ENCODE assay signal across 16 mouse cellular contexts in the genomic region with DNA sequence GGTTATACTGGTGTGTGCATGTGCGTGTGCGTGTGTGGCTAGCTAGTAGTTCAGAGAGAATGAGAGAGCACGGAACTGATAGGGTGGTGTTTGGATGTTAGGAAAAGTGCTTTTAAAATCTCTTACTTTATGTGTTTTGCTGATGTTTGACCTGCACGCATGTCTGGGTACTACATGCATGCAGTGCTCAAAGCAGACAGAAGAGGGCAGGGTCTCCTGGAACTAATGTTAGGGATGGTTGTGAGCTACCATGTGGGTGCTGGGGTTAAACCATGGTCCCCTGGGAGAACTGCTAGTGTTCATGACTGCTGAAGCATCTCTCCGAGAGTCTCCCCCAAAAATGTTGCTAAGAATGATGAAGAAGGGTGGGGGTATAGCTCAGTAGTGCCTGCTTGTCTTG. TPM values are rescaled to one million over a fixed set of nuclear protein-coding genes. Genes with fewer than 3 reads are reported as not detected.
DNase-seq lines count a peak whose midpoint lies in the region; ATAC-seq and TF ChIP-seq lines count a peak whose summit lies in the region.
"Had no signal": no experiment of that assay in that cellular context is flagged by ENCODE, and none has a peak within 500 bp of the region (broad histone marks: within the 10 kb centered on the region; RNA-seq: fewer than 3 reads in every experiment).

No protein-coding gene starts in this region.

- no peak for ATAC-seq in kidney, postnatal 0 days (replicated peaks; ENCODE audit: low FRiP score, low read depth)
- ATAC-seq in Patski: no peak
- ATAC-seq: intestine, embryonic 15.5 days; midbrain, embryonic 15.5 days had no signal

- CTCF ChIA-PET in Patski (lab: Charles Lee): interaction anchor here (1.3 kb wide), 1 partner anchor 17 kb away, joined by 3 read pairs; no protein-coding TSS in a partner anchor

- H3K9me3 ChIP-seq in kidney, postnatal 0 days (replicated peaks; ENCODE audit: low read length): no peaks in the 10 kb centered on the region
- H3K9me3 ChIP-seq: embryonic facial prominence, embryonic 10.5 days; intestine, embryonic 15.5 days; liver, embryonic 13.5 days; midbrain, embryonic 15.5 days; neural tube, embryonic 12.5 days; stomach, embryonic 15.5 days had no signal

- DNase-seq in kidney, postnatal 0 days (ENCODE audit: low spot score): no peak
- no peak for DNase-seq in kidney, adult 11 months
- peak; percentile 35 for DNase-seq in thymus, postnatal 25 days
- DNase-seq in thymus, postnatal 14 days: no peak
- no peak for DNase-seq in Patski (ENCODE audit: low read depth, low spot score)
- DNase-seq in splenic B cell, adult 2 months (ENCODE audit: low read depth, low spot score): peak; percentile 47
- no peak for DNase-seq in kidney, adult 18-20 months
- DNase-seq in T-cell, adult 2 months (ENCODE audit: low spot score): no peak
- DNase-seq: cerebellum, adult 9-10 months; liver, embryonic 13.5 days had no signal

- H3K36me3 ChIP-seq in kidney, postnatal 0 days (ENCODE audit: insufficient read depth, low read length): no peaks in the 10 kb centered on the region
- peaks cover under 1% of the 10 kb centered on the region; the same call in 1 of the 2 replicates for H3K36me3 ChIP-seq in splenic B cell, adult 2 months (ENCODE audit: control insufficient read depth, insufficient read depth, low read length, poor library complexity, severe bottlenecking)
- H3K36me3 ChIP-seq: intestine, embryonic 15.5 days; midbrain, embryonic 15.5 days; stomach, embryonic 15.5 days had no signal

- no peaks in the 10 kb centered on the region for H3K27me3 ChIP-seq in kidney, postnatal 0 days (ENCODE audit: insufficient read depth, low read length)
- no peaks in the 10 kb centered on the region for H3K27me3 ChIP-seq in Patski
- H3K27me3 ChIP-seq in splenic B cell, adult 2 months (ENCODE audit: control insufficient read depth, insufficient read depth, low read length, poor library complexity, severe bottlenecking): no peaks in the 10 kb centered on the region
- H3K27me3 ChIP-seq: intestine, embryonic 15.5 days; liver, embryonic 13.5 days; midbrain, embryonic 15.5 days; neural tube, embryonic 12.5 days; stomach, embryonic 15.5 days had no signal

- no peak overlapping the region for H3K4me2 ChIP-seq in kidney, postnatal 0 days (ENCODE audit: low read length)
- H3K4me2 ChIP-seq: intestine, embryonic 15.5 days; liver, embryonic 13.5 days; midbrain, embryonic 15.5 days; neural tube, embryonic 12.5 days; stomach, embryonic 15.5 days had no signal

- no peak overlapping the region for H3K9ac ChIP-seq in kidney, postnatal 0 days (ENCODE audit: low read depth, low read length)
- H3K9ac ChIP-seq: intestine, embryonic 15.5 days; liver, embryonic 13.5 days; midbrain, embryonic 15.5 days; neural tube, embryonic 12.5 days; stomach, embryonic 15.5 days had no signal

- in situ Hi-C loops in Patski (cut with MboI; ENCODE audit: low pct_unique_long_range_greater_than_20kb): loop anchor here (25.0 kb wide), 1 partner anchor 1991 kb away; a partner anchor contains a TSS

- 97% methylated on average over 5 of the region's 5 CpGs for WGBS in kidney, postnatal 0 days

- H3K4me1 ChIP-seq in kidney, postnatal 0 days (replicated peaks; ENCODE audit: insufficient read depth, low read length): 0 out of 2 replicates have a peak, but pooled peaks cover 3% of the 10 kb centered on the region
- H3K4me1 ChIP-seq: midbrain, embryonic 15.5 days; neural tube, embryonic 12.5 days had no signal

- POLR2A ChIA-PET in Patski (lab: Charles Lee): interaction anchor here (0.7 to 0.9 kb wide), 2 partner anchors 13 to 14 kb away, joined by 3 read pairs; no protein-coding TSS in a partner anchor

- no peak overlapping the region for H3K4me3 ChIP-seq in kidney, postnatal 0 days (replicated peaks; ENCODE audit: low read depth, low read length)
- H3K4me3 ChIP-seq: embryonic facial prominence, embryonic 10.5 days; intestine, embryonic 15.5 days; liver, embryonic 13.5 days; midbrain, embryonic 15.5 days; neural tube, embryonic 12.5 days; stomach, embryonic 15.5 days had no signal

- peak; percentile 26; the same call in 1 of the 2 replicates for TF ChIP-seq CTCF in kidney, postnatal 0 days (IDR thresholded peaks at IDR 0.05; ENCODE audit: low read depth)
- peak; percentile 26 for TF ChIP-seq CTCF in Patski (IDR thresholded peaks at IDR 0.05)

- no peak overlapping the region for H3K27ac ChIP-seq in kidney, postnatal 0 days
- H3K27ac ChIP-seq: embryonic facial prominence, embryonic 10.5 days; intestine, embryonic 15.5 days; liver, embryonic 13.5 days; macrophage; midbrain, embryonic 15.5 days; neural tube, embryonic 12.5 days; stomach, embryonic 15.5 days had no signal

RNA-seq across cellular contexts. Expression of a gene that starts 18.0 kb away (rescaled TPM):
- 13.9 and 16.4 TPM in 2 replicates for polyA plus RNA-seq in kidney, postnatal 0 days (2015; fragmentation: Nextera tagmentation; extraction: Ambion mirVana)
- 29.9 TPM for polyA plus RNA-seq in Patski (2021)

Comparison
In these comparisons a context has a peak if more than half of its experiments do, and no peak if none do; other contexts are left out.
1. DNase-seq: peak in thymus, postnatal 25 days (single experiment) and splenic B cell, adult 2 months (single experiment); none in kidney, postnatal 0 days (single experiment), kidney, adult 11 months (single experiment), thymus, postnatal 14 days (single experiment), Patski (single experiment), kidney, adult 18-20 months (single experiment) and T-cell, adult 2 months (single experiment).